Mouse (Mus musculus) testis, adult 2 months (tissue): ENCODE data around the gene Krt36.

ENCODE experiments used
- CTCF ChIP-seq: fragments of 200-500 bp; IDR thresholded peaks from 2 replicates; pipeline ENCODE4 v1.5.1; 2012; ENCODE audit warnings: low read depth, mild to moderate bottlenecking, inconsistent platforms, low read length, moderate library complexity; ENCODE audit not compliant: control insufficient read depth, insufficient read depth, insufficient replicate concordance
- POLR2A ChIP-seq: fragments of 200-500 bp; IDR thresholded peaks from 2 replicates; pipeline ENCODE4 v1.6.1; 2012; ENCODE audit warnings: low read depth, mild to moderate bottlenecking, inconsistent platforms, low read length, moderate library complexity; ENCODE audit not compliant: control insufficient read depth

- TF ChIP-seq CTCF (no peak), POLR2A (no peak)
Measured at GRCm38 (mm10) chr11:100102693-100103429, 2.6 kb downstream of the Krt36 start.
